Mouse (Mus musculus) CH12.LX (cell line): ENCODE measurements around the gene Hs1bp3. TPM values are rescaled to one million over a fixed set of nuclear protein-coding genes. Genes with fewer than 3 reads are reported as not detected.

Source experiments
- DNase-seq: peaks from one replicate; pipeline ENCODE4 v3.0.0-alpha.2; 2013; ENCODE audit errors: extremely low read depth
- H3K27ac ChIP-seq: 2 replicates; pipeline ENCODE4 v1.5.1; 2012; ENCODE audit warnings: low read depth, mild to moderate bottlenecking, control low read depth, moderate library complexity; ENCODE audit not compliant: insufficient read depth
- H3K27me3 ChIP-seq: replicated peaks from 2 replicates; pipeline ENCODE3; 2012; ENCODE audit warnings: inconsistent platforms
- H3K36me3 ChIP-seq, 2 experiments: replicated peaks in 1 of 2; 2 replicates each; pipeline versions ENCODE3 to v1.6.1; 2012; ENCODE audit warnings: inconsistent platforms in 1 of 2, low read length in 1 of 2, mild to moderate bottlenecking in 1 of 2, mixed read lengths in 1 of 2, moderate library complexity in 1 of 2; ENCODE audit not compliant: control insufficient read depth in 1 of 2, insufficient read depth in 1 of 2
- H3K4me1 ChIP-seq, 2 experiments: 2 replicates each; pipeline ENCODE4 v1.6.1; 2012; ENCODE audit warnings: inconsistent platforms in 1 of 2, moderate library complexity in 1 of 2; ENCODE audit not compliant: insufficient read depth in 2 of 2, control insufficient read depth in 1 of 2
- H3K4me2 ChIP-seq: 2 replicates; pipeline ENCODE4 v1.6.1; 2012; ENCODE audit warnings: low read depth, mild to moderate bottlenecking, control low read depth; ENCODE audit not compliant: poor library complexity, insufficient read depth, severe bottlenecking
- H3K4me3 ChIP-seq, 3 experiments: fragments of 150-350 bp in 1 of 3; sonication (generic) in 1 of 3; replicated peaks in 1 of 3; 2 replicates each; pipeline versions ENCODE3 to v1.5.1; 2011 to 2012; ENCODE audit warnings: low read depth in 2 of 3, low read length in 2 of 3, mild to moderate bottlenecking in 2 of 3, moderate library complexity in 2 of 3, control low read depth in 1 of 3, improper control_type of control experiment in 1 of 3, inconsistent platforms in 1 of 3, mixed read lengths in 1 of 3; ENCODE audit not compliant: poor library complexity in 1 of 3
- H3K79me2 ChIP-seq: replicated peaks from 2 replicates; pipeline ENCODE4 v1.6.1; 2012; ENCODE audit warnings: mild to moderate bottlenecking, moderate library complexity; ENCODE audit not compliant: control insufficient read depth, poor library complexity, insufficient read depth, severe bottlenecking; ENCODE audit errors: extremely low read depth
- H3K9ac ChIP-seq: 2 replicates; pipeline ENCODE4 v1.6.1; 2012; ENCODE audit warnings: low read depth, mild to moderate bottlenecking, control low read depth, moderate library complexity; ENCODE audit not compliant: insufficient read depth
- H3K9me3 ChIP-seq: replicated peaks from 2 replicates; pipeline ENCODE3; 2012; ENCODE audit warnings: low read length, inconsistent platforms, mixed read lengths
- CHD2 ChIP-seq: IDR thresholded peaks from 2 replicates; pipeline ENCODE4 v1.6.1; 2011; ENCODE audit warnings: low read length, improper control_type of control experiment
- E2F4 ChIP-seq: IDR thresholded peaks from 2 replicates; pipeline ENCODE4 v1.6.1; 2011; ENCODE audit warnings: low read depth, low read length, improper control_type of control experiment; ENCODE audit not compliant: insufficient replicate concordance
- EP300 ChIP-seq: IDR thresholded peaks from 2 replicates; pipeline ENCODE4 v1.6.1; 2011; ENCODE audit warnings: low read length, improper control_type of control experiment
- JUN ChIP-seq: IDR thresholded peaks from 2 replicates; pipeline ENCODE4 v1.6.1; 2011; ENCODE audit warnings: low read depth, mild to moderate bottlenecking, low read length, improper control_type of control experiment, moderate library complexity; ENCODE audit not compliant: insufficient read depth
- MAX ChIP-seq: IDR thresholded peaks from 2 replicates; pipeline ENCODE4 v1.6.1; 2011; ENCODE audit warnings: low read length, improper control_type of control experiment
- NELFE ChIP-seq: IDR thresholded peaks from 2 replicates; pipeline ENCODE4 v1.6.1; 2011; ENCODE audit warnings: low read depth, low read length, improper control_type of control experiment
- NRF1 ChIP-seq: IDR thresholded peaks from 2 replicates; pipeline ENCODE4 v1.6.1; 2014; ENCODE audit warnings: low read depth, mild to moderate bottlenecking, inconsistent platforms, low read length, improper control_type of control experiment, moderate library complexity
- POLR2AphosphoS2 ChIP-seq: IDR thresholded peaks from 2 replicates; pipeline ENCODE4 v1.6.1; 2011; ENCODE audit warnings: low read depth, low read length, improper control_type of control experiment
- RCOR1 ChIP-seq: conservative IDR thresholded peaks from 2 replicates; pipeline ENCODE4 v1.6.1; 2012; ENCODE audit warnings: low read depth, mild to moderate bottlenecking, inconsistent platforms, low read length, improper control_type of control experiment
- SIN3A ChIP-seq: IDR thresholded peaks from 2 replicates; pipeline ENCODE4 v1.6.1; 2012; ENCODE audit warnings: low read length, improper control_type of control experiment, inconsistent platforms
- UBTF ChIP-seq: IDR thresholded peaks from 2 replicates; pipeline ENCODE4 v1.6.1; 2012; ENCODE audit warnings: low read depth, mild to moderate bottlenecking, inconsistent platforms, low read length, improper control_type of control experiment, moderate library complexity
- USF2 ChIP-seq: conservative IDR thresholded peaks from 2 replicates; pipeline ENCODE4 v1.6.1; 2011; ENCODE audit warnings: low read depth, low read length, improper control_type of control experiment
- ZMIZ1 ChIP-seq: IDR thresholded peaks from 2 replicates; pipeline ENCODE4 v1.6.1; 2012; ENCODE audit warnings: low read depth, mild to moderate bottlenecking, inconsistent platforms, low read length, improper control_type of control experiment
- dilution Hi-C: fragments of 300-500 bp; cut with MboI; formaldehyde crosslinking; loops from 2 replicates; pipeline ENCODE4 v1.14.3; 2020; ENCODE audit warnings: low sequenced_read_pairs; ENCODE audit not compliant: extremely low pct_unique_long_range_greater_than_20kb, extremely low pct_ligation_motif_present
- in situ Hi-C: fragments of 300-500 bp; cut with MboI; formaldehyde crosslinking; loops from 3 replicates; pipeline ENCODE4 v1.14.3; 2019; ENCODE audit warnings: low sequenced_read_pairs, low pct_ligation_motif_present, low pct_unique_long_range_greater_than_20kb, mixed read lengths
- polyA plus RNA-seq: library from polyadenylated mRNA; unstranded; fragments of >175 nt; gene quantifications from 2 replicates; pipeline ENCODE4 v1.2.1, GENCODE M21; 2012; ENCODE audit warnings: low read depth; ENCODE audit not compliant: insufficient read length
- total RNA-seq, 2 experiments: library from RNA; depleted of rRNA; stranded (reverse); fragments of 300-350 nt in 1 of 2; fragments of >200 nt in 1 of 2; gene quantifications; 2 replicates each; pipeline ENCODE4 v1.2.3; 2012 to 2014

The Hs1bp3 gene
- total and polyA plus RNA-seq, 3 experiments: 2.6 to 10.1 (median 4.7) TPM

DNA sequence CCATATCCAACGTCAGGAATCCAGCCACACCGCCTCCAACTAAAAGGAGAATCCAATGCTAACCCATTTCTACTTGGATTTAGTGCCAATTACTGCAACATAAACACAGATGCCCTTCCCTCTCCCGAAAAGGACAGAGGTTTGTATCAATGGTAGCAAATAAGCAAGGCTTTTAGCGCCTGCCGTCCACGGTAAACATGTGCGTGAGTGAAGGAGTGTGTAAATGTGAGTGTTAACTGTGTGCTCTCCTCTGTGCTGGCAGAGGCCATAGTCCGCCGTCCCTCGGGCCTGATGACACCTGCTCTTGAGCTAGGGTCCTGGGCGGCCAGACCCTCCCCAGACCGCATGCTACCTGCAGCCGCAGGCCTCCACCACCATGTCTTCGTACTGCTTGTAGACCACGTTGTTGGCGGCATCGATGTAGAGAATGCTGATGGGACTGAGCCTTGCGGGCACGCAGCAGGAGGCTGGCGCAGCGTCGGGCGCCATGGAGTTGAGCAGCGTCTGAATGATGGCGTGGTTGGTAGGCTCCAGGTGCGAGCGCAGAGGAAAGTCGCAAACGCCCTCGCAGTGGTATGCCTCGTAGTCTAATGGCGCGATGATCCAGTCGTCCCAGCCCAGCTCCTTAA lies 15.5 kb upstream of the Hs1bp3 start:
- H3K36me3 ChIP-seq: peaks cover 0 to 9% of the 10 kb centered on the region in 2 experiments
- TF ChIP-seq JUN: no peak
- no peak for TF ChIP-seq RCOR1
- no peak for TF ChIP-seq UBTF
- no peak for TF ChIP-seq NRF1
- TF ChIP-seq CHD2: no peak
- TF ChIP-seq SIN3A: no peak
- no peak for TF ChIP-seq E2F4
- H3K4me2 ChIP-seq: no peak overlapping the region
- no peak overlapping the region for H3K9ac ChIP-seq
- no peaks in the 10 kb centered on the region for H3K79me2 ChIP-seq
- DNase-seq: no peak
- in situ Hi-C loops: no loop called here
- no peaks in the 10 kb centered on the region for H3K27me3 ChIP-seq
- dilution Hi-C loops: no loop called here
- peaks cover 40% of the 10 kb centered on the region for H3K9me3 ChIP-seq
- H3K4me3 ChIP-seq: no peak overlapping the region
- no peak overlapping the region for H3K27ac ChIP-seq
- peaks cover 8 to 39% of the 10 kb centered on the region in 2 experiments for H3K4me1 ChIP-seq

DNA sequence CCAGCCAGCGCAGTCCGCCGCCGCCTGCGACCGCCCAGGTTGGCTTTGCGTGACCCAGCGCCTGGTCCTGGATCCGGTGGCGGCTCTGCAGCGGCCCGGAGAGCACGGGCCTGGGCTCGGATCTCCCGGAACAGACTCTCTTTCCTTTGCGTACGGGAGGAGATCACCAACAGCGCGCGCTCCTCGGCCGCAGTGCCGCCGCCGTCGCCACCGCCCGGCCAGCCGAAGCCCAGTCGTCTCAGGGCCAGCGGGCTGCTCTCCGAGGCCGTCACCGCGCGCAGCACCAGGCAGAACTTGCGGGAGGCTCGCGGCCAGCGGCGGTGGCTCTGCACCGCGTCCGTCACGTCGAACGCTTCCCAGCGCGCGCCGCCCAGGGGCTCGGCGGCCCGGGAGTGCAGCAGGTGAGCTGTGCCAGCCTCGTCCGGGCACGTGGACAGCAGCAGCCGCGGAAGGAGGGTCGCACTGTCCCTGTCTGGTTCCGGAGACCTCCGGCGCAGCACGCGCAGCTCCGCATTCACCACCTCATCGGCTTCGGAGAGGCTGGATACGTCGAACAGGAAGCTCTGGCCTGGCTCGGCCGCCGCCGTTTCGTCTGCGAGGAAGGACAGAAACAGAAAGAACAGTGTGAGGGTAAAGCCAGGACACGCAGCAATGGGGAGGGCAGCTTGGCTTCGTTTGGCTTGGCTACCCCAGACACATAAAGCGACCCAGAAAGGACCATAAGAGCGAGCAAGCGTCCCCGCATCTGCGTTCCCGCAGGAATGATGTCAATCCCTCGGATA lies 14.7 kb upstream of the Hs1bp3 start:
- TF ChIP-seq POLR2AphosphoS2: no peak
- TF ChIP-seq NELFE: no peak
- no peak for TF ChIP-seq MAX
- TF ChIP-seq USF2: no peak
- TF ChIP-seq RCOR1: no peak
- no peak for TF ChIP-seq EP300
- TF ChIP-seq ZMIZ1: no peak
- dilution Hi-C loops: no loop called here
- DNase-seq: no peak
- Histone ChIP-seq H3K79me2 (no peaks in the 10 kb centered on the region), H3K27me3 (no peaks in the 10 kb centered on the region), H3K9ac (no peak overlapping the region), H3K9me3 (peaks cover 40% of the 10 kb centered on the region), H3K4me1 (peaks cover 8 to 34% of the 10 kb centered on the region in 2 experiments), H3K36me3 (peaks cover 0 to 9% of the 10 kb centered on the region in 2 experiments), H3K4me2 (no peak overlapping the region), H3K27ac (no peak overlapping the region), H3K4me3 (no peak overlapping the region)
- in situ Hi-C loops: no loop called here
